Mouse (Mus musculus): ENCODE measurements around the gene Oxtr. TPM values are rescaled to one million over a fixed set of nuclear protein-coding genes. Genes with fewer than 3 reads are reported as not detected.

Oxtr gene
- 0.04 and 0.05 TPM in 2 replicates for polyA plus RNA-seq (2015; fragmentation: Nextera tagmentation; extraction: Ambion mirVana)

DNA sequence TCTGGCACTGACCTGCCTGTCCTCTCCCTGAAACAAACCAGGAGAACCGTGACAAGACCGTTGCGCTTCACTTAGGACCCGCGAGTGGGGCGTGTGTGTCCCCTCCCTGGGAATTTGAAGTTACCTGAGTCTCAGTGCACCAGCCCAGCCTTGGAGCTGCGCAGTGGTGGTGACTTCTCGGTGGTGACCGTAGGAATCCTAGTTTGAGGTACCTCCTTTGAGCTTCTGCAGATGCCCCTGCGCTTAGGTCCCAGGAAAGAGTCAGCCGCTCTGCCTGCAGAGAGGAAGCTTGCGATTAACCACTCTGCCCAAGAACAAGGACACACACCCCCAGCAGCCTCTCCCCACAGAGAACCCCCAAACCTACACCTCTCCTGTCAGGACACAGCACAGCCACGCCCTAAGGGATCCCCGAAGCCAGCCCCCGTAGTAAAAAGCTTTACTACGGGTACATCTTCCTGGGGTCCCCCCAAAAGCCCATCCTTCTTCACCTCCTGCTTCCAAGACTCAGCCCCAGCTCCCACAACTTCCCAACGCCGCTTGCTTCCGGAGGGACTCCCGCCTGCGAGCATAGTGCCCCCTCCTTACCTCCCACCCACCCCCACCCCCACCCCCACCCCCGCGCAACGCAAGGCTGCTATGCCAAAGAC, at the start of gene Oxtr:
TSS of gene Oxtr (minus strand) at position 34 of the 650 bp plus-strand sequence.
- WGBS: 10% methylated on average over 21 of the region's 24 CpGs
- Histone ChIP-seq H3K9ac (replicated peaks; ENCODE audit: low read depth) (no peak within 1 kb of the TSS), H3K4me3 (ENCODE audit: low read depth, low read length) (peak within 1 kb of the TSS; percentile 28), H3K4me1 (ENCODE audit: insufficient read depth, low read depth, low read length) (peaks cover 7% of the 10 kb centered on the region; the same call in 1 of the 2 replicates), H3K27ac (ENCODE audit: low read length) (no peak within 1 kb of the TSS), H3K9me3 (ENCODE audit: low read length) (no peaks in the 10 kb centered on the region), H3K36me3 (ENCODE audit: insufficient read depth, low read length) (no peaks in the 10 kb centered on the region), H3K4me2 (replicated peaks; ENCODE audit: low read depth, low read length) (peak within 1 kb of the TSS; percentile 63), H3K27me3 (replicated peaks; ENCODE audit: insufficient read depth, low read length) (peaks cover 38% of the 10 kb centered on the region)
- TF ChIP-seq CTCF (IDR thresholded peaks at IDR 0.05) (no peak), EP300 (IDR thresholded peaks at IDR 0.05) (no peak)
- no peak for DNase-seq (ENCODE audit: low spot score)
- no peak for ATAC-seq

DNA sequence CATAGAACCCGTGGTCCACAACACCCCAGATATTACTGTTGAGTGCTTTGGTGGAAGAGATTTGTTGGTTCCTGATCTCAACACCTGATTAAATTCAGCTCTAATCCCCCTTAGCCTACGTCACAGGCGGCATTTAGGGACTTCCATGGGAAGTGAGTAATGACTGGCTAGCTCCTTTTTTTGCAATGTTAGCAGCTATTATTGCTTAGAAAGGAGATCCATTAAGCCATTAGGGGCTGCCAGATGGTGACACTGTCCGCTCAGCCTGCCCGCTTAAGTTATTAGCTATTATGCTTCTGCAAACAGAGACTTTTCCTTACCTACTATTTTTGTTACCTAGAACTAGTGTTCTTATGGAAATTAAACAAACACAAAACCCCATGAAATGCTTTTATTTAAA, 35.7 kb upstream of the Oxtr start:
- H3K27me3 ChIP-seq (replicated peaks; ENCODE audit: insufficient read depth, low read length): no peaks in the 10 kb centered on the region
- H3K27ac ChIP-seq (ENCODE audit: low read length): no peak overlapping the region
- no peak overlapping the region for H3K4me2 ChIP-seq (replicated peaks; ENCODE audit: low read depth, low read length)
- no peaks in the 10 kb centered on the region for H3K36me3 ChIP-seq (ENCODE audit: insufficient read depth, low read length)
- no peak overlapping the region for H3K9ac ChIP-seq (replicated peaks; ENCODE audit: low read depth)
- H3K9me3 ChIP-seq (ENCODE audit: low read length): no peaks in the 10 kb centered on the region
- DNase-seq (ENCODE audit: low spot score) (no peak), ATAC-seq (no peak)
- no peaks in the 10 kb centered on the region for H3K4me1 ChIP-seq (ENCODE audit: insufficient read depth, low read depth, low read length)
- WGBS: 73% methylated on average over 5 of the region's 5 CpGs
- H3K4me3 ChIP-seq (ENCODE audit: low read depth, low read length): no peak overlapping the region
- TF ChIP-seq CTCF (IDR thresholded peaks at IDR 0.05) (no peak), EP300 (IDR thresholded peaks at IDR 0.05) (no peak)

DNA sequence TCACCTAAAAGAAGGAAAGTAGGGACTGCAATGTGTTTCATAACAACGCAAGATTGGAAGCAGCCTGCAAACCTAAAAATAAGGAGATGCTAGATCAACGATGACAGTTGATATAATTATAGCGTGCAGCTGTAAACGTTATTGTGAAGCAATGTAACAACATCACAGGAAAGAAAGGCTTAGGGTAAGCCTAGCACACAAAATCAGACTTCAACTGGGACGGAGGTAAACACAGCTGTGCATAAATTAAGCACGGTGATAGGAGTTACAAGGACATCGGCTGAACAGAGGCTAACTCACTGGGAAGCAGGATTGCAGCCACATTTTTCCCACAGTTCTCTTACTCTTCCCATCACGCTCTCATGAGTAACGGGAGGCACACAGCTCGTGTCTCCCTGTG, 34.7 kb upstream of the Oxtr start:
- H3K27me3 ChIP-seq (replicated peaks; ENCODE audit: insufficient read depth, low read length): no peaks in the 10 kb centered on the region
- no peaks in the 10 kb centered on the region for H3K36me3 ChIP-seq (ENCODE audit: insufficient read depth, low read length)
- no peaks in the 10 kb centered on the region for H3K4me1 ChIP-seq (ENCODE audit: insufficient read depth, low read depth, low read length)
- WGBS: 48% methylated on average over 10 of the region's 10 CpGs
- TF ChIP-seq CTCF (IDR thresholded peaks at IDR 0.05) (no peak), EP300 (IDR thresholded peaks at IDR 0.05) (no peak)
- no peak overlapping the region for H3K9ac ChIP-seq (replicated peaks; ENCODE audit: low read depth)
- DNase-seq (ENCODE audit: low spot score) (peak; percentile 8), ATAC-seq (no peak)
- no peak overlapping the region for H3K27ac ChIP-seq (ENCODE audit: low read length)
- H3K9me3 ChIP-seq (ENCODE audit: low read length): no peaks in the 10 kb centered on the region
- no peak overlapping the region for H3K4me3 ChIP-seq (ENCODE audit: low read depth, low read length)
- no peak overlapping the region for H3K4me2 ChIP-seq (replicated peaks; ENCODE audit: low read depth, low read length)

DNA sequence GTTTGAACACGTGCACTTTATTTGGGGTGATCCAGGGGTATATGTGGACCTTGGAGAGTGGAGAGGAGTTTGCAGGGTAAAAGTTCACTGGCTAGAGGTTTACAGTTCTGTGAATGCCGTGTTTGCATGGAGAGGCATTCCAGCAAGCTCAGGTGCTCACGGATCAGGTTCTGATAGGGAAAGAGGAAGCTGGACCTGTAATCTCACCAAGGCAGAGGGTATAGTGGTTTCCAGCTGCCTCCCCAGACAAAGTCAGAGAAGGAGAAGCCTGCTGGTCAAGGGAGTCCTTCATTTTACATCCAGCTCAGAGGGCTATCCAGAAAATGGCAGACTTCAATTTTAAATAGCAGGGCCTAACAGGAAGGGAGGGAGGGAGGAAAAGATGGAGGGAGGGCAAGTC, 28.2 kb upstream of the Oxtr start:
- no peaks in the 10 kb centered on the region for H3K9me3 ChIP-seq (ENCODE audit: low read length)
- WGBS: 68% methylated on average over 3 of the region's 3 CpGs
- H3K27me3 ChIP-seq (replicated peaks; ENCODE audit: insufficient read depth, low read length): no peaks in the 10 kb centered on the region
- DNase-seq (ENCODE audit: low spot score): no peak
- H3K4me2 ChIP-seq (replicated peaks; ENCODE audit: low read depth, low read length): no peak overlapping the region
- no peak overlapping the region for H3K27ac ChIP-seq (ENCODE audit: low read length)
- no peak for TF ChIP-seq EP300 (IDR thresholded peaks at IDR 0.05)
- TF ChIP-seq CTCF (IDR thresholded peaks at IDR 0.05): no peak
- H3K4me3 ChIP-seq (ENCODE audit: low read depth, low read length): no peak overlapping the region
- H3K9ac ChIP-seq (replicated peaks; ENCODE audit: low read depth): no peak overlapping the region
- no peak for ATAC-seq
- H3K36me3 ChIP-seq (ENCODE audit: insufficient read depth, low read length): no peaks in the 10 kb centered on the region
- no peaks in the 10 kb centered on the region for H3K4me1 ChIP-seq (ENCODE audit: insufficient read depth, low read depth, low read length)

DNA sequence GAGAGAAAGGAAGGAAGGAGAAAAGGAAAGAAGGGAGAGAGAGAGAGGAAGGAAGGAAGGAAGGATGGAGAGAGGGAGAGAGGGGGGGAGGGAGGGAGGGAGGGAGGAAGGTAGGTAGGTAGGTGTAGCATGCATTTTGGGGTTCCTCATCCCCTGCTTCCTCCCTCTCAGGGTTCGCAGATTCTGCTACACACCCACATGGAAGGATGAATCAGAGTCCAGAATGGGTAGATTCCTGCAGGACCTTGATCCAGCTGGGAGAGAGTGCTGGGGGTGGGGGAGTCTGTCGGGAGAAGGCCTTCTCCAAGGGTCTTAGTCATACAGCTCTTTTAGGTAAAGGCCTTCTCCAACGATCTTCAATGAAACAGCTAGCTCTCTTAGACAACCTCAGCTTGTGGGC, 27.8 kb upstream of the Oxtr start:
- no peaks in the 10 kb centered on the region for H3K9me3 ChIP-seq (ENCODE audit: low read length)
- no peaks in the 10 kb centered on the region for H3K27me3 ChIP-seq (replicated peaks; ENCODE audit: insufficient read depth, low read length)
- no peak overlapping the region for H3K9ac ChIP-seq (replicated peaks; ENCODE audit: low read depth)
- no peak overlapping the region for H3K27ac ChIP-seq (ENCODE audit: low read length)
- DNase-seq (ENCODE audit: low spot score) (no peak), ATAC-seq (no peak)
- WGBS: 79% methylated on average over 3 of the region's 3 CpGs
- TF ChIP-seq EP300 (IDR thresholded peaks at IDR 0.05): no peak
- no peak for TF ChIP-seq CTCF (IDR thresholded peaks at IDR 0.05)
- no peaks in the 10 kb centered on the region for H3K36me3 ChIP-seq (ENCODE audit: insufficient read depth, low read length)
- no peak overlapping the region for H3K4me3 ChIP-seq (ENCODE audit: low read depth, low read length)
- H3K4me1 ChIP-seq (ENCODE audit: insufficient read depth, low read depth, low read length): no peaks in the 10 kb centered on the region
- no peak overlapping the region for H3K4me2 ChIP-seq (replicated peaks; ENCODE audit: low read depth, low read length)

DNA sequence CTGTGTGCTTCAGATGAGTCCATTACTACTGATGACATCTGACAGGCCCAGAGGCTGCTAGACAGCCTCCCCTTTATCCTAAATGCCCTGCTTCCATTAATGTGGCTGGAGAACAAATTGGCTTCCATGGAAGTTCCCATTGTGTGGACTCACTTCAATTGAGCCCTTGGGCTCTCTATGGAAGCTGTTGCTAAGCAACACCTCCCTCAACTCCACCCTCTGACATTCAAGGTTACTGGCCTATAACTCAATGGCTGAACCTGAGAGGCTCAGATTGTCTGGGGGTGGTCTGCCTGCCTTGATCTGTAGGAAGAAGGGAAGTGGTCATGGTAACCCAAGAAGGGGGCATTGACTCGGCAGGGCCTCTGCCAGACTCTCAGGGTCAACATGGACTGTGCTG, 26.8 kb upstream of the Oxtr start:
- no peaks in the 10 kb centered on the region for H3K4me1 ChIP-seq (ENCODE audit: insufficient read depth, low read depth, low read length)
- no peak overlapping the region for H3K4me3 ChIP-seq (ENCODE audit: low read depth, low read length)
- no peak overlapping the region for H3K9ac ChIP-seq (replicated peaks; ENCODE audit: low read depth)
- H3K27me3 ChIP-seq (replicated peaks; ENCODE audit: insufficient read depth, low read length): no peaks in the 10 kb centered on the region
- DNase-seq (ENCODE audit: low spot score): no peak
- H3K9me3 ChIP-seq (ENCODE audit: low read length): no peaks in the 10 kb centered on the region
- H3K4me2 ChIP-seq (replicated peaks; ENCODE audit: low read depth, low read length): no peak overlapping the region
- H3K27ac ChIP-seq (ENCODE audit: low read length): no peak overlapping the region
- 24% methylated on average over 1 of the region's 1 CpGs for WGBS
- ATAC-seq: no peak
- TF ChIP-seq EP300 (IDR thresholded peaks at IDR 0.05) (no peak), CTCF (IDR thresholded peaks at IDR 0.05) (no peak)
- no peaks in the 10 kb centered on the region for H3K36me3 ChIP-seq (ENCODE audit: insufficient read depth, low read length)

DNA sequence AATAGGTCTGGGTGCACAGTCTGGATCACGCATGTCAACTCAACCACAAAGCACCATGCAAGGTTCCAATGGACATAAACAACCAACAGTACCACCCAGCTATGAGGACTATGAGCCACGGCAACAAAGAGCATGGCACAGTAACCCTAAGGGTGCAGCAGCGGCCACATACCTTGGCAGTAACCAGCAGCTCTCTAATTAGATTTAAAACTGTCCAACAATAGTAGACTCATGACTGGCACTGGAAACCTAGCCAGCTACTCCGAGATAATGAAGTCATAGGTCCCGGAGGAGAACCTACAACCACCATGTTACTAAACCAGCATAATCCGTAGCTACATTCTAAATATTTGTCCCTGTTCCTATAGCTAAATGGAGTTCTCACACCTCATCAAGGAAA, 24.8 kb upstream of the Oxtr start:
- no peak for TF ChIP-seq EP300 (IDR thresholded peaks at IDR 0.05)
- no peak for TF ChIP-seq CTCF (IDR thresholded peaks at IDR 0.05)
- WGBS: 79% methylated on average over 6 of the region's 6 CpGs
- Histone ChIP-seq H3K4me3 (ENCODE audit: low read depth, low read length) (no peak overlapping the region), H3K4me1 (ENCODE audit: insufficient read depth, low read depth, low read length) (no peaks in the 10 kb centered on the region), H3K36me3 (ENCODE audit: insufficient read depth, low read length) (no peaks in the 10 kb centered on the region), H3K4me2 (replicated peaks; ENCODE audit: low read depth, low read length) (no peak overlapping the region), H3K9me3 (ENCODE audit: low read length) (no peaks in the 10 kb centered on the region), H3K9ac (replicated peaks; ENCODE audit: low read depth) (no peak overlapping the region), H3K27ac (ENCODE audit: low read length) (no peak overlapping the region), H3K27me3 (replicated peaks; ENCODE audit: insufficient read depth, low read length) (no peaks in the 10 kb centered on the region)
- DNase-seq (ENCODE audit: low spot score) (no peak), ATAC-seq (no peak)

Measured in lung, postnatal 0 days (tissue).